Mouse (Mus musculus) limb, embryonic 14.5 days (tissue): ENCODE results near the gene Qrich1. TPM values are rescaled to one million over a fixed set of nuclear protein-coding genes. Genes with fewer than 3 reads are reported as not detected.

Source experiments
- ATAC-seq: fragments of 200-750 bp; cut with Nextera tagmentation; 2 replicates; pipeline ENCODE4 v1.8.0; 2017; ENCODE audit warnings: low read depth, moderate number of reproducible peaks, moderate TSS enrichment; ENCODE audit not compliant: low FRiP score
- DNase-seq: peaks from one replicate; pipeline ENCODE4 v3.0.0-alpha.2; 2015; ENCODE audit warnings: low spot score
- H3K27ac ChIP-seq: fragments of 300-500 bp; sonication (generic); replicated peaks from 2 replicates; pipeline ENCODE4 v1.5.1; 2014; ENCODE audit warnings: low read depth, mild to moderate bottlenecking, low read length, moderate library complexity, mixed read lengths
- H3K27me3 ChIP-seq: fragments of 300-500 bp; sonication (generic); 2 replicates; pipeline ENCODE4 v1.6.1; 2014; ENCODE audit warnings: low read length, mixed read lengths; ENCODE audit not compliant: control insufficient read depth, insufficient read depth
- H3K36me3 ChIP-seq: fragments of 300-500 bp; sonication (generic); 2 replicates; pipeline ENCODE4 v1.6.1; 2014; ENCODE audit warnings: mild to moderate bottlenecking, low read length, moderate library complexity, mixed read lengths; ENCODE audit not compliant: control insufficient read depth, insufficient read depth
- H3K4me1 ChIP-seq: fragments of 300-500 bp; sonication (generic); 2 replicates; pipeline ENCODE4 v1.6.1; 2014; ENCODE audit warnings: antibody characterized with exemption, low read length, mixed read lengths; ENCODE audit not compliant: control insufficient read depth, insufficient read depth
- H3K4me2 ChIP-seq: fragments of 300-500 bp; sonication (generic); replicated peaks from 2 replicates; pipeline ENCODE4 v1.6.1; 2014; ENCODE audit warnings: low read depth, mild to moderate bottlenecking, low read length, moderate library complexity; ENCODE audit not compliant: severe bottlenecking
- H3K4me3 ChIP-seq: fragments of 300-500 bp; sonication (generic); replicated peaks from 2 replicates; pipeline ENCODE4 v1.5.1; 2014; ENCODE audit warnings: low read length
- H3K9ac ChIP-seq: fragments of 300-500 bp; sonication (generic); 2 replicates; pipeline ENCODE4 v1.6.1; 2014; ENCODE audit warnings: mild to moderate bottlenecking, low read depth, low read length, moderate library complexity; ENCODE audit not compliant: severe bottlenecking
- H3K9me3 ChIP-seq: fragments of 300-500 bp; sonication (generic); 2 replicates; pipeline ENCODE4 v1.6.1; 2016; ENCODE audit warnings: low read length; ENCODE audit not compliant: control insufficient read depth
- POLR2A ChIP-seq: fragments of 200-500 bp; IDR thresholded peaks from 2 replicates; pipeline ENCODE4 v1.8.0; 2012; ENCODE audit warnings: inconsistent platforms, mild to moderate bottlenecking, moderate library complexity, borderline replicate concordance; ENCODE audit not compliant: insufficient read depth, insufficient read length; ENCODE audit errors: extremely low read depth
- WGBS: fragments of 180-500 bp; shearing (Covaris S2); extraction: QIAGEN DNeasy Blood & Tissue Kit; methylation state at CpG from one replicate; pipeline ENCODE4 v1.1.7; 2014; 5-methylcytosine and 5-hydroxymethylcytosine counted together
- polyA plus RNA-seq, 2 experiments: library from polyadenylated mRNA; depleted of rRNA in 1 of 2; stranded (reverse) in 1 of 2; unstranded in 1 of 2; fragments of >200 nt; fragmentation: Nextera tagmentation in 1 of 2; extraction: Ambion mirVana in 1 of 2; gene quantifications; 2 replicates each; pipeline versions ENCODE4 v1.2.1 to v1.2.3; 2012 to 2014

The Qrich1 gene
- polyA plus RNA-seq, 2 experiments, result 120 to 126 TPM

- TF ChIP-seq POLR2A, result no peak
- Histone ChIP-seq H3K27me3 (no peaks in the 10 kb centered on the region), H3K27ac (no peak overlapping the region), H3K4me3 (no peak overlapping the region), H3K4me2 (no peak overlapping the region), H3K9me3 (no peaks in the 10 kb centered on the region), H3K36me3 (peaks cover 22% of the 10 kb centered on the region), H3K4me1 (peaks cover 6% of the 10 kb centered on the region), H3K9ac (no peak overlapping the region)
- ATAC-seq (no peak), DNase-seq (no peak)
- WGBS, result 96% methylated on average over 2 of the region's 2 CpGs
These were observed 5.0 kb downstream of the Qrich1 start for GRCm38 (mm10) chr9:108521604-108522003.

GRCm38 (mm10) chr9:108523341-108523740 is 6.7 kb downstream of the Qrich1 start:
- H3K9ac ChIP-seq, result no peak overlapping the region
- TF ChIP-seq POLR2A, result no peak
- DNase-seq (no peak), ATAC-seq (no peak)
- H3K27ac ChIP-seq, result no peak overlapping the region
- no peak overlapping the region for H3K4me3 ChIP-seq
- H3K27me3 ChIP-seq, result no peaks in the 10 kb centered on the region
- no peak overlapping the region for H3K4me2 ChIP-seq
- 96% methylated on average over 4 of the region's 4 CpGs for WGBS
- H3K36me3 ChIP-seq, result peaks cover 27% of the 10 kb centered on the region
- peaks cover 6% of the 10 kb centered on the region for H3K4me1 ChIP-seq
- no peaks in the 10 kb centered on the region for H3K9me3 ChIP-seq

- 87% methylated on average over 3 of the region's 3 CpGs for WGBS
- no peak for ATAC-seq
- Histone ChIP-seq H3K9ac (no peak overlapping the region), H3K36me3 (peaks cover 33% of the 10 kb centered on the region), H3K9me3 (no peaks in the 10 kb centered on the region), H3K4me2 (no peak overlapping the region), H3K4me1 (no peaks in the 10 kb centered on the region), H3K27me3 (no peaks in the 10 kb centered on the region), H3K4me3 (no peak overlapping the region), H3K27ac (no peak overlapping the region)
- no peak for DNase-seq
- no peak for TF ChIP-seq POLR2A
These were observed 8.8 kb downstream of the Qrich1 start for GRCm38 (mm10) chr9:108525400-108525799.

- Histone ChIP-seq H3K4me2 (no peak overlapping the region), H3K27ac (no peak overlapping the region), H3K4me3 (no peak overlapping the region), H3K27me3 (no peaks in the 10 kb centered on the region), H3K9ac (no peak overlapping the region), H3K36me3 (peaks cover 76% of the 10 kb centered on the region), H3K4me1 (no peaks in the 10 kb centered on the region), H3K9me3 (no peaks in the 10 kb centered on the region)
- DNase-seq (no peak), ATAC-seq (no peak)
- TF ChIP-seq POLR2A, result no peak
- 91% methylated on average over 1 of the region's 1 CpGs for WGBS
These were observed 14.3 kb downstream of the Qrich1 start for GRCm38 (mm10) chr9:108530954-108531353.

GRCm38 (mm10) chr9:108531496-108531895 is 14.9 kb downstream of the Qrich1 start:
- Histone ChIP-seq H3K4me2 (no peak overlapping the region), H3K4me1 (no peaks in the 10 kb centered on the region), H3K9me3 (no peaks in the 10 kb centered on the region), H3K4me3 (no peak overlapping the region), H3K9ac (no peak overlapping the region), H3K36me3 (peaks cover 81% of the 10 kb centered on the region), H3K27ac (no peak overlapping the region), H3K27me3 (no peaks in the 10 kb centered on the region)
- TF ChIP-seq POLR2A, result no peak
- ATAC-seq (no peak), DNase-seq (no peak)
- 98% methylated on average over 1 of the region's 1 CpGs for WGBS

- ATAC-seq (no peak), DNase-seq (no peak)
- H3K27me3 ChIP-seq, result no peaks in the 10 kb centered on the region
- H3K9ac ChIP-seq, result no peak overlapping the region
- no peaks in the 10 kb centered on the region for H3K4me1 ChIP-seq
- H3K4me2 ChIP-seq, result no peak overlapping the region
- TF ChIP-seq POLR2A, result no peak
- peaks cover 90% of the 10 kb centered on the region for H3K36me3 ChIP-seq
- H3K27ac ChIP-seq, result no peak overlapping the region
- H3K9me3 ChIP-seq, result no peaks in the 10 kb centered on the region
- H3K4me3 ChIP-seq, result no peak overlapping the region
These were observed 24.2 kb downstream of the Qrich1 start for GRCm38 (mm10) chr9:108540846-108541245.
